Mouse (Mus musculus): ENCODE measurements around the gene Gstp2. TPM values are rescaled to one million over a fixed set of nuclear protein-coding genes. Genes with fewer than 3 reads are reported as not detected.

Gstp2 gene
- polyA plus RNA-seq, 1 experiment from 2014 or later = 8.0 TPM

GRCm38 (mm10) chr19:4089128-4089527, 43.3 kb upstream of the Gstp2 start:
- Histone ChIP-seq H3K4me1 (ENCODE audit: control insufficient read depth in 2 of 2, insufficient read depth in 2 of 2, low read length in 2 of 2) (peaks cover 5 to 9% of the 10 kb centered on the region in 2 experiments; a peak in 3 of 4 replicates), H3K27ac (replicated peaks in 1 of 2; ENCODE audit: control insufficient read depth in 1 of 2, insufficient read depth in 1 of 2, low read depth in 2 of 2, low read length in 2 of 2) (no peak overlapping the region), H3K36me3 (ENCODE audit: control insufficient read depth, insufficient read depth, low read length) (no peaks in the 10 kb centered on the region), H3K9me3 (ENCODE audit: control insufficient read depth, low read length) (no peaks in the 10 kb centered on the region), H3K9ac (ENCODE audit: low read length) (no peak overlapping the region), H3K27me3 (ENCODE audit: control insufficient read depth, insufficient read depth, low read length) (peaks cover 9% of the 10 kb centered on the region), H3K4me3 (ENCODE audit: control insufficient read depth in 1 of 2, insufficient read depth in 1 of 2, low read depth in 1 of 2, low read length in 2 of 2) (no peak overlapping the region), H3K4me2 (ENCODE audit: low read length) (no peak overlapping the region)
- no peak for ATAC-seq (ENCODE audit: insufficient number of reproducible peaks, insufficient read depth, low FRiP score, low read depth)
- WGBS = 72% methylated on average over 6 of the region's 6 CpGs

- H3K9me3 ChIP-seq (ENCODE audit: control insufficient read depth, low read length) = no peaks in the 10 kb centered on the region
- H3K4me2 ChIP-seq (ENCODE audit: low read length) = no peak overlapping the region
- no peak overlapping the region for H3K4me3 ChIP-seq (ENCODE audit: control insufficient read depth in 1 of 2, insufficient read depth in 1 of 2, low read depth in 1 of 2, low read length in 2 of 2)
- WGBS = 34% methylated on average over 5 of the region's 5 CpGs
- no peak overlapping the region for H3K9ac ChIP-seq (ENCODE audit: low read length)
- no peaks in the 10 kb centered on the region for H3K36me3 ChIP-seq (ENCODE audit: control insufficient read depth, insufficient read depth, low read length)
- H3K4me1 ChIP-seq (ENCODE audit: control insufficient read depth in 2 of 2, insufficient read depth in 2 of 2, low read length in 2 of 2) = peaks cover 5 to 9% of the 10 kb centered on the region in 2 experiments; a peak in 3 of 4 replicates
- no peak for ATAC-seq (ENCODE audit: insufficient number of reproducible peaks, insufficient read depth, low FRiP score, low read depth)
- no peak overlapping the region for H3K27ac ChIP-seq (replicated peaks in 1 of 2; ENCODE audit: control insufficient read depth in 1 of 2, insufficient read depth in 1 of 2, low read depth in 2 of 2, low read length in 2 of 2)
- H3K27me3 ChIP-seq (ENCODE audit: control insufficient read depth, insufficient read depth, low read length) = peaks cover 9% of the 10 kb centered on the region
These were observed 42.3 kb upstream of the Gstp2 start for GRCm38 (mm10) chr19:4088146-4088545.

- Histone ChIP-seq H3K4me1 (ENCODE audit: control insufficient read depth in 2 of 2, insufficient read depth in 2 of 2, low read length in 2 of 2) (peaks cover 5 to 9% of the 10 kb centered on the region in 2 experiments; a peak in 3 of 4 replicates), H3K27ac (replicated peaks in 1 of 2; ENCODE audit: control insufficient read depth in 1 of 2, insufficient read depth in 1 of 2, low read depth in 2 of 2, low read length in 2 of 2) (no peak overlapping the region), H3K4me3 (ENCODE audit: control insufficient read depth in 1 of 2, insufficient read depth in 1 of 2, low read depth in 1 of 2, low read length in 2 of 2) (no peak overlapping the region), H3K9ac (ENCODE audit: low read length) (no peak overlapping the region), H3K36me3 (ENCODE audit: control insufficient read depth, insufficient read depth, low read length) (no peaks in the 10 kb centered on the region), H3K27me3 (ENCODE audit: control insufficient read depth, insufficient read depth, low read length) (peaks cover 14% of the 10 kb centered on the region), H3K4me2 (ENCODE audit: low read length) (no peak overlapping the region), H3K9me3 (ENCODE audit: control insufficient read depth, low read length) (no peaks in the 10 kb centered on the region)
- ATAC-seq (ENCODE audit: insufficient number of reproducible peaks, insufficient read depth, low FRiP score, low read depth) = no peak; the same call in 1 of the 2 replicates
- WGBS = 55% methylated on average over 5 of the region's 5 CpGs
These were observed 41.3 kb upstream of the Gstp2 start for GRCm38 (mm10) chr19:4087090-4087489.

- Histone ChIP-seq H3K27me3 (ENCODE audit: control insufficient read depth, insufficient read depth, low read length) (peaks cover 14% of the 10 kb centered on the region), H3K4me3 (ENCODE audit: control insufficient read depth in 1 of 2, insufficient read depth in 1 of 2, low read depth in 1 of 2, low read length in 2 of 2) (no peak overlapping the region), H3K36me3 (ENCODE audit: control insufficient read depth, insufficient read depth, low read length) (no peaks in the 10 kb centered on the region), H3K4me1 (ENCODE audit: control insufficient read depth in 2 of 2, insufficient read depth in 2 of 2, low read length in 2 of 2) (peaks cover 5 to 9% of the 10 kb centered on the region in 2 experiments; a peak in 3 of 4 replicates), H3K27ac (replicated peaks in 1 of 2; ENCODE audit: control insufficient read depth in 1 of 2, insufficient read depth in 1 of 2, low read depth in 2 of 2, low read length in 2 of 2) (no peak overlapping the region), H3K9me3 (ENCODE audit: control insufficient read depth, low read length) (no peaks in the 10 kb centered on the region), H3K4me2 (ENCODE audit: low read length) (no peak overlapping the region), H3K9ac (ENCODE audit: low read length) (no peak overlapping the region)
- 87% methylated on average over 15 of the region's 15 CpGs for WGBS
- ATAC-seq (ENCODE audit: insufficient number of reproducible peaks, insufficient read depth, low FRiP score, low read depth) = no peak
These were observed 40.3 kb upstream of the Gstp2 start for GRCm38 (mm10) chr19:4086156-4086555.

- H3K27me3 ChIP-seq (ENCODE audit: control insufficient read depth, insufficient read depth, low read length) = peaks cover 14% of the 10 kb centered on the region
- H3K9ac ChIP-seq (ENCODE audit: low read length) = no peak overlapping the region
- H3K4me1 ChIP-seq (ENCODE audit: control insufficient read depth in 2 of 2, insufficient read depth in 2 of 2, low read length in 2 of 2) = peaks cover 5 to 9% of the 10 kb centered on the region in 2 experiments; a peak in 3 of 4 replicates
- no peaks in the 10 kb centered on the region for H3K36me3 ChIP-seq (ENCODE audit: control insufficient read depth, insufficient read depth, low read length)
- no peak overlapping the region for H3K27ac ChIP-seq (replicated peaks in 1 of 2; ENCODE audit: control insufficient read depth in 1 of 2, insufficient read depth in 1 of 2, low read depth in 2 of 2, low read length in 2 of 2)
- H3K9me3 ChIP-seq (ENCODE audit: control insufficient read depth, low read length) = no peaks in the 10 kb centered on the region
- H3K4me2 ChIP-seq (ENCODE audit: low read length) = no peak overlapping the region
- no peak overlapping the region for H3K4me3 ChIP-seq (ENCODE audit: control insufficient read depth in 1 of 2, insufficient read depth in 1 of 2, low read depth in 1 of 2, low read length in 2 of 2)
- WGBS = 100% methylated on average over 1 of the region's 1 CpGs
- no peak for ATAC-seq (ENCODE audit: insufficient number of reproducible peaks, insufficient read depth, low FRiP score, low read depth)
These were observed 39.2 kb upstream of the Gstp2 start for GRCm38 (mm10) chr19:4084984-4085383.

GRCm38 (mm10) chr19:4083826-4084225, 38.0 kb upstream of the Gstp2 start:
- no peak overlapping the region for H3K4me3 ChIP-seq (ENCODE audit: control insufficient read depth in 1 of 2, insufficient read depth in 1 of 2, low read depth in 1 of 2, low read length in 2 of 2)
- no peaks in the 10 kb centered on the region for H3K9me3 ChIP-seq (ENCODE audit: control insufficient read depth, low read length)
- no peak overlapping the region for H3K27ac ChIP-seq (replicated peaks in 1 of 2; ENCODE audit: control insufficient read depth in 1 of 2, insufficient read depth in 1 of 2, low read depth in 2 of 2, low read length in 2 of 2)
- 27% methylated on average over 8 of the region's 8 CpGs for WGBS
- no peak overlapping the region for H3K9ac ChIP-seq (ENCODE audit: low read length)
- H3K4me1 ChIP-seq (ENCODE audit: control insufficient read depth in 2 of 2, insufficient read depth in 2 of 2, low read length in 2 of 2) = peaks cover 5 to 9% of the 10 kb centered on the region in 2 experiments; a peak in 3 of 4 replicates
- H3K36me3 ChIP-seq (ENCODE audit: control insufficient read depth, insufficient read depth, low read length) = no peaks in the 10 kb centered on the region
- peaks cover 6% of the 10 kb centered on the region; the same call in 1 of the 2 replicates for H3K27me3 ChIP-seq (ENCODE audit: control insufficient read depth, insufficient read depth, low read length)
- no peak overlapping the region for H3K4me2 ChIP-seq (ENCODE audit: low read length)
- no peak for ATAC-seq (ENCODE audit: insufficient number of reproducible peaks, insufficient read depth, low FRiP score, low read depth)

GRCm38 (mm10) chr19:4083316-4083715, 37.5 kb upstream of the Gstp2 start:
- no peak for ATAC-seq (ENCODE audit: insufficient number of reproducible peaks, insufficient read depth, low FRiP score, low read depth)
- H3K4me1 ChIP-seq (ENCODE audit: control insufficient read depth in 2 of 2, insufficient read depth in 2 of 2, low read length in 2 of 2) = peaks cover 5 to 9% of the 10 kb centered on the region in 2 experiments; a peak in 3 of 4 replicates
- H3K4me3 ChIP-seq (ENCODE audit: control insufficient read depth in 1 of 2, insufficient read depth in 1 of 2, low read depth in 1 of 2, low read length in 2 of 2) = no peak overlapping the region
- no peaks in the 10 kb centered on the region for H3K9me3 ChIP-seq (ENCODE audit: control insufficient read depth, low read length)
- 0 out of 2 replicates have a peak, but pooled peaks cover 5% of the 10 kb centered on the region for H3K27me3 ChIP-seq (ENCODE audit: control insufficient read depth, insufficient read depth, low read length)
- 75% methylated on average over 7 of the region's 7 CpGs for WGBS
- H3K36me3 ChIP-seq (ENCODE audit: control insufficient read depth, insufficient read depth, low read length) = no peaks in the 10 kb centered on the region
- H3K4me2 ChIP-seq (ENCODE audit: low read length) = no peak overlapping the region
- H3K27ac ChIP-seq (replicated peaks in 1 of 2; ENCODE audit: control insufficient read depth in 1 of 2, insufficient read depth in 1 of 2, low read depth in 2 of 2, low read length in 2 of 2) = no peak overlapping the region
- no peak overlapping the region for H3K9ac ChIP-seq (ENCODE audit: low read length)
